In genomic region chr2:107045955-107046354, GRCm38 (mm10) we compare ENCODE assay signal across 38 mouse cellular contexts. TPM values are rescaled to one million over a fixed set of nuclear protein-coding genes. Genes with fewer than 3 reads are reported as not detected.
DNase-seq lines count a peak whose midpoint lies in the region; ATAC-seq and TF ChIP-seq lines count a peak whose summit lies in the region.
"Had no signal": no experiment of that assay in that cellular context is flagged by ENCODE, and none has a peak within 500 bp of the region (broad histone marks: within the 10 kb centered on the region; RNA-seq: fewer than 3 reads in every experiment).

No protein-coding gene starts in this region.

- no peak overlapping the region for H3K27ac ChIP-seq in forebrain, embryonic 14.5 days (ENCODE audit: low read depth, low read length)
- no peak overlapping the region for H3K27ac ChIP-seq in forebrain, embryonic 12.5 days
- H3K27ac ChIP-seq in forebrain, postnatal 0 days (ENCODE audit: low read depth, low read length), result no peak overlapping the region
- H3K27ac ChIP-seq: embryonic facial prominence, embryonic 10.5 days; embryonic facial prominence, embryonic 15.5 days; hindbrain, embryonic 10.5 days; hindbrain, embryonic 15.5 days; layer of hippocampus, adult 2 months; limb, embryonic 12.5 days; liver, embryonic 15.5 days; neural tube, embryonic 15.5 days; stomach, postnatal 0 days had no signal

- peak; percentile 57; the same call in 1 of the 2 replicates for ATAC-seq in forebrain, embryonic 14.5 days
- no peak for ATAC-seq in forebrain, embryonic 12.5 days (ENCODE audit: low FRiP score)
- no peak; the same call in 1 of the 2 replicates for ATAC-seq in forebrain, postnatal 0 days

- no peak for TF ChIP-seq CTCF in forebrain, postnatal 0 days (IDR thresholded peaks at IDR 0.05; ENCODE audit: low read depth)

- intact Hi-C loops in left cerebral cortex, postnatal 10 days (cut with DNase I), result no loop called here

- H3K9ac ChIP-seq in forebrain, embryonic 14.5 days (ENCODE audit: low read length), result no peak overlapping the region
- H3K9ac ChIP-seq in forebrain, embryonic 12.5 days, result no peak overlapping the region
- H3K9ac ChIP-seq in forebrain, postnatal 0 days, result no peak overlapping the region
- H3K9ac ChIP-seq: embryonic facial prominence, embryonic 15.5 days; hindbrain, embryonic 15.5 days; limb, embryonic 12.5 days; liver, embryonic 15.5 days; lung, embryonic 14.5 days; neural tube, embryonic 15.5 days had no signal

- no peaks in the 10 kb centered on the region for H3K27me3 ChIP-seq in forebrain, embryonic 14.5 days (replicated peaks; ENCODE audit: control insufficient read depth, insufficient read depth, low read length)
- H3K27me3 ChIP-seq in forebrain, embryonic 12.5 days, result no peaks in the 10 kb centered on the region
- H3K27me3 ChIP-seq in forebrain, postnatal 0 days (ENCODE audit: insufficient read depth, low read length), result no peaks in the 10 kb centered on the region
- H3K27me3 ChIP-seq: embryonic facial prominence, embryonic 15.5 days; hindbrain, embryonic 15.5 days; limb, embryonic 12.5 days; liver, embryonic 15.5 days; neural tube, embryonic 15.5 days had no signal

- H3K4me3 ChIP-seq in forebrain, embryonic 14.5 days (ENCODE audit: low read depth, low read length), result no peak overlapping the region
- no peak overlapping the region for H3K4me3 ChIP-seq in forebrain, embryonic 12.5 days (replicated peaks)
- no peak overlapping the region for H3K4me3 ChIP-seq in forebrain, postnatal 0 days (ENCODE audit: low read depth, low read length)
- H3K4me3 ChIP-seq: embryonic facial prominence, embryonic 10.5 days; embryonic facial prominence, embryonic 15.5 days; hindbrain, embryonic 10.5 days; hindbrain, embryonic 15.5 days; layer of hippocampus, adult 2 months; limb, embryonic 12.5 days; liver, embryonic 15.5 days; neural tube, embryonic 15.5 days had no signal

- no peaks in the 10 kb centered on the region for H3K4me1 ChIP-seq in forebrain, embryonic 14.5 days (ENCODE audit: control insufficient read depth, insufficient read depth, low read length)
- H3K4me1 ChIP-seq in forebrain, embryonic 12.5 days, result no peaks in the 10 kb centered on the region
- no peaks in the 10 kb centered on the region for H3K4me1 ChIP-seq in forebrain, postnatal 0 days (ENCODE audit: insufficient read depth)
- H3K4me1 ChIP-seq: embryonic facial prominence, embryonic 10.5 days; embryonic facial prominence, embryonic 15.5 days; hindbrain, embryonic 15.5 days; limb, embryonic 12.5 days; liver, embryonic 15.5 days; neural tube, embryonic 15.5 days had no signal

- H3K36me3 ChIP-seq in forebrain, embryonic 14.5 days (ENCODE audit: control insufficient read depth, insufficient read depth, low read length), result no peaks in the 10 kb centered on the region
- no peaks in the 10 kb centered on the region for H3K36me3 ChIP-seq in forebrain, embryonic 12.5 days (replicated peaks)
- H3K36me3 ChIP-seq in forebrain, postnatal 0 days (ENCODE audit: insufficient read depth), result no peaks in the 10 kb centered on the region
- H3K36me3 ChIP-seq: embryonic facial prominence, embryonic 10.5 days; embryonic facial prominence, embryonic 15.5 days; hindbrain, embryonic 10.5 days; hindbrain, embryonic 15.5 days; limb, embryonic 12.5 days; liver, embryonic 15.5 days; neural tube, embryonic 15.5 days had no signal

- DNase-seq in forebrain, embryonic 14.5 days (ENCODE audit: low spot score), result peak; percentile 42
- peak; percentile 12 to 21 for DNase-seq in left cerebral cortex, adult 18-20 months (ENCODE audit: low spot score in 2 of 2)
- DNase-seq in left cerebral cortex, postnatal 10 days (ENCODE audit: extremely low spot score in 1 of 2, low spot score in 2 of 2), result no peak
- DNase-seq in right cerebral cortex, adult 2 months (ENCODE audit: low spot score in 2 of 2), result peak; percentile 39 to 46
- DNase-seq in right cerebral cortex, postnatal 4 days, result no peak
- DNase-seq in forebrain, postnatal 0 days, result peak; percentile 5
- DNase-seq in cerebellum, postnatal 36 days, result no peak
- DNase-seq: adrenal gland, postnatal 14 days; cerebellum, adult 18-20 months; cerebellum, postnatal 14 days; gastrocnemius, postnatal 14 days; heart, postnatal 14 days; kidney, adult 18-20 months; kidney, postnatal 36 days; layer of hippocampus, postnatal 36 days; lung, embryonic 14.5 days; lung, postnatal 14 days; midbrain, embryonic 14.5 days; spleen, adult 18-20 months; thymus, adult 2 months; thymus, postnatal 36 days had no signal

- no peaks in the 10 kb centered on the region for H3K9me3 ChIP-seq in forebrain, embryonic 14.5 days (replicated peaks; ENCODE audit: control insufficient read depth, low read length)
- no peaks in the 10 kb centered on the region for H3K9me3 ChIP-seq in forebrain, embryonic 12.5 days
- no peaks in the 10 kb centered on the region for H3K9me3 ChIP-seq in forebrain, postnatal 0 days (ENCODE audit: low read length)
- H3K9me3 ChIP-seq: embryonic facial prominence, embryonic 10.5 days; embryonic facial prominence, embryonic 15.5 days; hindbrain, embryonic 10.5 days; hindbrain, embryonic 15.5 days; limb, embryonic 12.5 days; liver, embryonic 15.5 days; neural tube, embryonic 15.5 days had no signal

- H3K4me2 ChIP-seq in forebrain, embryonic 14.5 days (ENCODE audit: low read length), result no peak overlapping the region
- H3K4me2 ChIP-seq in forebrain, embryonic 12.5 days, result no peak overlapping the region
- no peak overlapping the region for H3K4me2 ChIP-seq in forebrain, postnatal 0 days (ENCODE audit: low read depth)
- H3K4me2 ChIP-seq: embryonic facial prominence, embryonic 15.5 days; hindbrain, embryonic 15.5 days; limb, embryonic 12.5 days; liver, embryonic 15.5 days; lung, embryonic 14.5 days; neural tube, embryonic 15.5 days had no signal

RNA-seq across cellular contexts. Expression of gene Fshb, which starts 13.5 kb away (rescaled TPM):
- polyA plus RNA-seq in forebrain, embryonic 14.5 days (2014; fragmentation: Nextera tagmentation; extraction: Ambion mirVana), result not detected in 2 replicates
- polyA plus RNA-seq in forebrain, embryonic 12.5 days (2016; fragmentation: Nextera tagmentation; extraction: Ambion mirVana), result not detected in 2 replicates
- total RNA-seq in left cerebral cortex, adult 18-20 months (2021), result not detected
- total RNA-seq in left cerebral cortex, postnatal 10 days (2021), result not detected
- not detected in 2 replicates for total RNA-seq in forebrain, postnatal 0 days (2014; rRNA removed)
- polyA plus RNA-seq in forebrain, postnatal 0 days (2015; fragmentation: Nextera tagmentation; extraction: Ambion mirVana), result not detected in 2 replicates
- total RNA-seq: adrenal gland, postnatal 14 days; gastrocnemius, postnatal 14 days; granulocyte monocyte progenitor cell, adult 5-6 weeks; heart, postnatal 14 days; layer of hippocampus, adult 2 months; layer of hippocampus, postnatal 36 days; liver, adult 2 months; MEL; monocyte, adult 5-6 weeks had no signal
- polyA plus RNA-seq: embryonic facial prominence, embryonic 10.5 days; embryonic facial prominence, embryonic 15.5 days; heart, embryonic 14.5 days; hindbrain, embryonic 10.5 days; hindbrain, embryonic 15.5 days; intestine, embryonic 14.5 days; kidney, embryonic 16.5 days; limb, embryonic 12.5 days; liver, adult 2 months; liver, embryonic 15.5 days; lung, embryonic 14.5 days; midbrain, embryonic 14.5 days; neural tube, embryonic 15.5 days; stomach, postnatal 0 days; thymus, adult 2 months had no signal

Comparison
In these comparisons a context has a peak if more than half of its experiments do, and no peak if none do; other contexts are left out.
1. DNase-seq: peak in forebrain, embryonic 14.5 days (single experiment), left cerebral cortex, adult 18-20 months (2 of 2), right cerebral cortex, adult 2 months (2 of 2) and forebrain, postnatal 0 days (single experiment); none in left cerebral cortex, postnatal 10 days (0 of 2), right cerebral cortex, postnatal 4 days (single experiment) and cerebellum, postnatal 36 days (0 of 2).